Mouse (Mus musculus) NIH3T3 (cell line): ENCODE measurements around the gene Gtsf1.
A peak's percentile ranks its signal among the peaks of the same experiment; 100 is the strongest.
"Not testable (repeated sequence)": the region's sequence is repeated elsewhere in the genome, so short reads cannot be mapped to it uniquely, and the experiment has no call there.

Experiments used
- DNase-seq: peaks from one replicate; pipeline ENCODE4 v3.0.0-alpha.2; 2012; ENCODE audit warnings: low read depth

Gtsf1 gene

GRCm38 (mm10) chr15:103430241-103430640, at the start of gene Gtsf1:
TSS of gene Gtsf1 (minus strand) at chr15:103430470.
- no peak for DNase-seq

GRCm38 (mm10) chr15:103479080-103479606, 48.9 kb upstream of the Gtsf1 start:
- no peak for DNase-seq

DNA sequence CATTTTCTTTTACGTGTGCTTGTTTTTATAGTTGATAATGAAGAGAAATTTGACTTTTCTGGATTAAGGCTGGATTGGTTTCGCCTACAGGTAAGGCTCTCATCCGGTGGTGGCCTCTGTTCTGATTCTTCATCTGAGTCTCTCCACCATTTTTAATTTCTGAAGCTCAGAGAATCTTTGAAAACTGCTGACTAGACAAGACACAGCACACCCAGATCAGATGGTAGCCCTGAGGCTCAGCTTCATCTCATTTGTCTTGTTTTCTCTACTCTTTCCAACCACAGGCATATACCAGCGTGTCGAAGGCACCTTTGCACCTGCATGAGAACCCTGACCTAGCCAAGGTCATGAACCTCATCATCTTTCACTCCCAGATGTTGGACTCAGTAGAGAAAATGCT, 43.5 kb upstream of the Gtsf1 start:
- DNase-seq, result no peak

- no peak for DNase-seq
Measured at GRCm38 (mm10) chr15:103473182-103473581, 42.9 kb upstream of the Gtsf1 start.

- DNase-seq, result peak; percentile 53
Measured at GRCm38 (mm10) chr15:103472265-103472664, 42.0 kb upstream of the Gtsf1 start.

DNA sequence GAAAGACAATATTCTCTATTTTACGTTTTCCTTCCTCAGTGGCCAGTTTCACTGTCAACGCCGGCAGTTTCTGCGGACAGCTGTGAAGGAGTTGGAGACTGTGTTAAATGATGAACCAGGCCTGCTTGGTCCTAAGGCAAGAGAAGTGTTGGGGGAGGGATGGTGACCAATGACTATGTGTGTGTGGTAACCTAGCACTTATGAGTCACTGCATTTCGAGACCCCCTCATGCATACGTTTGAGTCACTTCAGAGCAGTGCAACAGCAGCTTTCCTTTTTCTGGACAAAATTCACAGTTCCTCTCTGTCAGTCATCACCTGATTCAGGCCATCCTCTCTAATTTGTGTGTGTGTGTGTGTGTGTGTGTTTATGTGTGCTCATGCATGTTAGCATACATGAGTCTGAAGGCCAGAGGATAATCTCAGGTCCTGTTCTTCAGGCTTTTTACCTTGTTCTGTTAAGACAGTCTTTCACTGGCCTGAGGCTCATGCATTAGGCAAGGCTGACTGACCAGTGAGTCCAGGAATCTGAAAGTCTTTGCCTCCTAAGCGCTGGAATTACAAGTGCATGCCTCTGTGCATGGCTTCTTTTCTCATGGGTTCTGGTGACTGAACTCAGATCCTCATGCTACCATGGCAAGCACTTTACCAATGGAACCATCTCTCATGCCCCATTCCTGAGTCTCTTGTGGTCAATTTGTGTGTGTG, 41.4 kb upstream of the Gtsf1 start:
- DNase-seq, result peak; percentile 61

- no peak for DNase-seq
Measured at GRCm38 (mm10) chr15:103462539-103463261, 32.4 kb upstream of the Gtsf1 start.

GRCm38 (mm10) chr15:103454449-103454848, 24.2 kb upstream of the Gtsf1 start:
- DNase-seq, result no peak

DNA sequence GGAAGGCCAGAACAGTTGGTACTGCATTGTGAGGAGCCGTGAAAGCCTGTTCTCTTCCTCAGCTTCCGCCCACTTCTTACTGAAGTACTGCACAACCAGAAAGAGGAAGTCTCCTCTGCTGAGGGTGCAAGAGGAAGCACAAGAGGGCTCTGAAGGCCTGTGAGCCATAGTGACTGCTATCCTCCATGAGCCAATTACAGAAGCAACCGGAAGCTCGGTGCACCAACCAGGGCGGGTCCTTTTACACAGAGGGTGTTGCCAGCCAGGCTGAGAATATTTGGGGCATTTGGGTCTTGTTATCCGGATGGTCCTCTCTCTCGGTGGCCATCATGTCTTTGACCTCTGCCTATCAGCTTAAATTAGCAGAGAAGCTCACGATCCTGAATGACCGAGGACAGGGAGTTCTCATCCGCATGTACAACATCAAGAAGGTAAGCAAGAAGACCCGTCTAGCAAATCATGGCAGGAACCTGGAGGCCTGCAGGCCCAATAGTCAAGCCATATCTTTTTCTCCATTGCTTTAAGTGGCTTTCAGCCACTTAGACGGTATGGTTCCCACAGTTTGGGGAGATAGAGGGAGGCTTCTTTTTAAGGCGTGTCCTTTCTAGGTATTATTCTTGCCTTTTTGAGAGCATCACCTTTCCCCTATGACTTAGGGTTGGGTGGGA, 23.4 kb upstream of the Gtsf1 start, which contains the start of gene Nckap1l:
Nckap1l (plus strand) TSS at position 244 of the 668 bp plus-strand sequence.
- no peak for DNase-seq

DNA sequence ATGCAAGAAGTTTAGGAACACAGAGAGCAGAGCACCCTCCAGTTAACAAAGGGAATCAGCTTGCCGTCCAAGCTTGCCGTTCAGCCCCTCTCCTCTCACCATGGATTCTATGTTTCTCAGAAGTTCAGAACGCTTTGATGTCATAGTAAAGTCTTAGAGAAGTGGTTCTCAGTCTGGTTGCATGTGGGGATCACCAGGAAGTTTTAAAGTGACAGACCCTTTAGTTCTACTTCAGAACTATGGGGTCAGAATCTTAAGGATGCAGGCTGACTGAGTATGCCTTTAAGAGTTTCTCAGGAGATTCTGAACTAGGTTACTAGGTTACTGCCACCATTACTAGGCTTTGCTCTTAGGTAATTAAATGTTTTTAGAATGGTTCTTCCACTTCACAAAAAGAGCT, 18.1 kb upstream of the Gtsf1 start, which contains the start of gene Gtsf2:
Gtsf2 (minus strand) TSS at position 101 of the 400 bp plus-strand sequence.
- no peak for DNase-seq

- DNase-seq, result not testable (repeated sequence)
Measured at GRCm38 (mm10) chr15:103445966-103446365, 15.7 kb upstream of the Gtsf1 start.

DNA sequence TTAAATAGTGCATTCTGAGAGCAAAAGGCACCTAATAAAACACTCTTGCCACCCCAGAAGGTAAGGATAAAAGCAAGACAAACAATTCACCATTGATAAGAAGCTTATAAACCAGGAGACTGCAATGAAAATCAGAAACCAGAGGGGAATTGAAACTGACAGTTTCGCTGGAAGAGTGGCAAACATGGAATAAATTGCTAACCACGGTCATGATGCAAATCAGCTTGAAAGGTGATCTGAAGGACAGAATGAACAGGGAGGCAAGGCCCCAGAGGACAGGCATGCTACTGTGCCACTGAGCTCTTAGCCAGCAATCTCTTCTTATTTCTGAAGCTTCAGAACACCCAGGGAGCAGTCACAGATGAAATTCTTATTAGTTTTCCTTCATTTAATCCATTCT, 3.3 kb downstream of the Gtsf1 start:
- DNase-seq, result no peak

DNA sequence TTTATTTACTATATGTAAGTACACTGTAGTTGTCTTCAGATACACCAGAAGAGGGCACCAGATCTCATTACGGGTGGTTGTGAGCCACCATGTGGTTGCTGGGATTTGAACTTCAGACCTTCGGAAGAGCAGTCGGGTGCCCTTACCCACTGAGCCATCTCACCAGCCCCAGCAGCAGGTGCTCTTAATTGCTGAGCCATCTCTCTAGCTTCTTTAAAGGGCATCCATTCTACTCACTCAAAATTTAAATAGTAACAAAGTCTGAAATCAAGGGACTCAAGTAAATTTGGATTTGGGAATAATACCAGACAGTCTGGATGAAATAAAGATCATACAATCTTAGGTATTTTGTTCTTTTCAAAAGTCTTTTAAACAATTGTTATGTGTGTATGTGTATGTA, 24.7 kb downstream of the Gtsf1 start:
- not testable (repeated sequence) for DNase-seq

- no peak for DNase-seq
Measured at GRCm38 (mm10) chr15:103401361-103401760, 28.9 kb downstream of the Gtsf1 start.

- DNase-seq, result peak; percentile 43
Measured at GRCm38 (mm10) chr15:103393577-103393976, 36.7 kb downstream of the Gtsf1 start.

GRCm38 (mm10) chr15:103388556-103389145, 41.6 kb downstream of the Gtsf1 start:
- peak; percentile 82 for DNase-seq

- DNase-seq, result peak; percentile 30
Measured at GRCm38 (mm10) chr15:103383771-103384488, 46.3 kb downstream of the Gtsf1 start.

GRCm38 (mm10) chr15:103382795-103383406, 47.4 kb downstream of the Gtsf1 start:
- peak; percentile 71 for DNase-seq

DNA sequence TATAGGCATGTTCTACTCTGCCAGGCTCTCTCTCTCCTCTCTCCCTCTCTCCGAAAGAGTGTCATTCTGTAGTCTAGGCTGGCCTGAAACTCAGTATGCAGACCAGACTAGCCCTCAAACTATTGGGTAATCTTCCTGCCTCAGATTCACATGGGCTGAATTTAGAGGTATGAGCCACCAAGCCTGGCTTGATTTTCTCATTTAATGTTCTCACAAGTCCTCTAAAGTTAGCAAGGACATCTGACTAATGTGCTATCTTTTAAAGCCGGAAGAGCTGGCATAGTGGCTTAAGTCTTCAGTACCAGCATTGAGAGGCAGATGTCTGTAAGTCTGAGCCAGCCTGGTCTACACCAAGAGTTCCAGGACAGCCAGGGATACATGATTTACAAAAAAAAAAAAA, 48.2 kb downstream of the Gtsf1 start:
- DNase-seq, result peak; percentile 35

- peak; percentile 71 for DNase-seq
Measured at GRCm38 (mm10) chr15:103378665-103379356, 51.5 kb downstream of the Gtsf1 start.
